Mouse (Mus musculus): ENCODE measurements around the gene Tep1. TPM values are rescaled to one million over a fixed set of nuclear protein-coding genes. Genes with fewer than 3 reads are reported as not detected.

The Tep1 gene
- polyA plus RNA-seq, 1 experiment from 2014 or later: 5.7 TPM

DNA sequence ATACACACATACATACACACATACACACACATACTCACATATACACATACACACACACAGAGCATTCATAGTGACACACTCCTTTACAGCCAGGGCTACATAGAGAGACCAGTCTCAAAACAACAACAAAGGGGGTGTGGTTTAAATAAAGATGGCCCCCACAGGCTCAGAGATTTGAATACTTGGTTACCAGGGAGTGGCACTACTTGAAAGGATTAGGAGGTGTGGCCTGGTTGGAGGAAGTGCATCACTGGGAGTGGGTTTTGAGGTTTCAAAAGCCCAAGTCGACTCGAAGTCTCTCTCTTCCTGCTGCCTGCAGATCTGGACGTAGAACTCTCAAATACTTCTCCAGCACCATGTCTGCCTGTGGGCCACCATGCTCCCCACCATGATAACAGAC lies 88.2 kb downstream of the Tep1 start:
- no peak overlapping the region for H3K9ac ChIP-seq
- no peak for ATAC-seq (ENCODE audit: insufficient number of reproducible peaks, insufficient read depth, low FRiP score, low TSS enrichment)
- WGBS: 79% methylated on average over 3 of the region's 3 CpGs
- H3K27ac ChIP-seq: no peak overlapping the region
- peaks cover 5% of the 10 kb centered on the region; the same call in 1 of the 2 replicates for H3K4me1 ChIP-seq
- H3K9me3 ChIP-seq: no peaks in the 10 kb centered on the region
- H3K4me2 ChIP-seq (replicated peaks): no peak overlapping the region
- H3K27me3 ChIP-seq: no peaks in the 10 kb centered on the region
- no peak overlapping the region for H3K4me3 ChIP-seq
- peaks cover 25% of the 10 kb centered on the region for H3K36me3 ChIP-seq

Other genes with a start within 250 kb of the Tep1 start
- 0.08 and 0.19 TPM in 2 replicates for gene Olfr745, start 231.2 kb downstream of the Tep1 start, polyA plus RNA-seq (2016; fragmentation: Nextera tagmentation; extraction: Ambion mirVana)
- not detected in 2 replicates for gene Olfr746, start 223.5 kb downstream of the Tep1 start, polyA plus RNA-seq (2016; fragmentation: Nextera tagmentation; extraction: Ambion mirVana)
- gene Olfr747, start 177.4 kb downstream of the Tep1 start, polyA plus RNA-seq (2016; fragmentation: Nextera tagmentation; extraction: Ambion mirVana): not detected in 2 replicates
- gene Olfr748, start 163.2 kb downstream of the Tep1 start, polyA plus RNA-seq (2016; fragmentation: Nextera tagmentation; extraction: Ambion mirVana): not detected in 2 replicates
- not detected in 2 replicates for gene Olfr749, start 125.5 kb downstream of the Tep1 start, polyA plus RNA-seq (2016; fragmentation: Nextera tagmentation; extraction: Ambion mirVana)
- 95.2 and 96.7 TPM in 2 replicates for gene Ttc5, start 85.0 kb downstream of the Tep1 start, polyA plus RNA-seq (2016; fragmentation: Nextera tagmentation; extraction: Ambion mirVana)
- not detected in 2 replicates for gene Ccnb1ip1, start 62.8 kb downstream of the Tep1 start, polyA plus RNA-seq (2016; fragmentation: Nextera tagmentation; extraction: Ambion mirVana)
- gene Parp2, start 62.7 kb downstream of the Tep1 start, polyA plus RNA-seq (2016; fragmentation: Nextera tagmentation; extraction: Ambion mirVana): 63.8 and 67.6 TPM in 2 replicates
- 0.22 and 0.46 TPM in 2 replicates for gene Klhl33, start 26.9 kb upstream of the Tep1 start, polyA plus RNA-seq (2016; fragmentation: Nextera tagmentation; extraction: Ambion mirVana)
- 162 and 166 TPM in 2 replicates for gene Osgep, start 54.3 kb upstream of the Tep1 start, polyA plus RNA-seq (2016; fragmentation: Nextera tagmentation; extraction: Ambion mirVana)
- gene Apex1, start 54.4 kb upstream of the Tep1 start, polyA plus RNA-seq (2016; fragmentation: Nextera tagmentation; extraction: Ambion mirVana): 320 and 335 TPM in 2 replicates
- gene Pip4p1, start 60.3 kb upstream of the Tep1 start, polyA plus RNA-seq (2016; fragmentation: Nextera tagmentation; extraction: Ambion mirVana): 54.5 and 57.6 TPM in 2 replicates
- gene Pnp, start 60.5 kb upstream of the Tep1 start, polyA plus RNA-seq (2016; fragmentation: Nextera tagmentation; extraction: Ambion mirVana): 48.8 and 49.9 TPM in 2 replicates
- gene Gm49342, start 74.0 kb upstream of the Tep1 start, polyA plus RNA-seq (2016; fragmentation: Nextera tagmentation; extraction: Ambion mirVana): not detected in 2 replicates
- gene Pnp2, start 85.4 kb upstream of the Tep1 start, polyA plus RNA-seq (2016; fragmentation: Nextera tagmentation; extraction: Ambion mirVana): 0.29 TPM in 1 of 2 replicates, not detected in the other
- gene Rnase10, start 137.2 kb upstream of the Tep1 start, polyA plus RNA-seq (2016; fragmentation: Nextera tagmentation; extraction: Ambion mirVana): not detected in 2 replicates
- not detected in 2 replicates for gene Rnase9, start 171.3 kb upstream of the Tep1 start, polyA plus RNA-seq (2016; fragmentation: Nextera tagmentation; extraction: Ambion mirVana)
- not detected in 2 replicates for gene Rnase11, start 179.6 kb upstream of the Tep1 start, polyA plus RNA-seq (2016; fragmentation: Nextera tagmentation; extraction: Ambion mirVana)
- gene Rnase12, start 187.1 kb upstream of the Tep1 start, polyA plus RNA-seq (2016; fragmentation: Nextera tagmentation; extraction: Ambion mirVana): not detected in 2 replicates
- gene Olfr750, start 203.9 kb upstream of the Tep1 start, polyA plus RNA-seq (2016; fragmentation: Nextera tagmentation; extraction: Ambion mirVana): not detected in 2 replicates
- gene Rnase4, start 220.5 kb upstream of the Tep1 start, polyA plus RNA-seq (2016; fragmentation: Nextera tagmentation; extraction: Ambion mirVana): 17.8 and 18.9 TPM in 2 replicates
- 4.1 and 4.5 TPM in 2 replicates for gene Ang, start 220.6 kb upstream of the Tep1 start, polyA plus RNA-seq (2016; fragmentation: Nextera tagmentation; extraction: Ambion mirVana)
- not detected in 2 replicates for gene Eddm3b, start 243.9 kb upstream of the Tep1 start, polyA plus RNA-seq (2016; fragmentation: Nextera tagmentation; extraction: Ambion mirVana)